Mouse (Mus musculus) intestine, embryonic 15.5 days (tissue): ENCODE data around the gene Mup17. TPM values are rescaled to one million over a fixed set of nuclear protein-coding genes. Genes with fewer than 3 reads are reported as not detected.
"Not testable (repeated sequence)": the region's sequence is repeated elsewhere in the genome, so short reads cannot be mapped to it uniquely, and the experiment has no call there.

Experiments used
- ATAC-seq: fragments of 200-750 bp; cut with Nextera tagmentation; 2 replicates; pipeline ENCODE4 v1.8.0; 2017; ENCODE audit warnings: moderate TSS enrichment, moderate library complexity
- H3K27ac ChIP-seq: fragments of 300-500 bp; sonication (generic); 2 replicates; pipeline ENCODE4 v1.5.1; 2015; ENCODE audit warnings: mild to moderate bottlenecking, inconsistent platforms
- H3K27me3 ChIP-seq: fragments of 300-500 bp; sonication (generic); replicated peaks from 2 replicates; pipeline ENCODE4 v1.6.1; 2015; ENCODE audit warnings: inconsistent platforms
- H3K36me3 ChIP-seq: fragments of 300-500 bp; sonication (generic); 2 replicates; pipeline ENCODE4 v1.6.1; 2015; ENCODE audit warnings: inconsistent platforms
- H3K4me1 ChIP-seq: fragments of 300-500 bp; sonication (generic); replicated peaks from 2 replicates; pipeline ENCODE4 v1.6.1; 2015; ENCODE audit warnings: inconsistent platforms
- H3K4me2 ChIP-seq: fragments of 300-500 bp; sonication (generic); replicated peaks from 2 replicates; pipeline ENCODE4 v1.6.1; 2015; ENCODE audit warnings: mild to moderate bottlenecking, inconsistent platforms
- H3K4me3 ChIP-seq: fragments of 300-500 bp; sonication (generic); replicated peaks from 2 replicates; pipeline ENCODE4 v1.5.1; 2015; ENCODE audit warnings: inconsistent platforms
- H3K9ac ChIP-seq: fragments of 300-500 bp; sonication (generic); 2 replicates; pipeline ENCODE4 v1.6.1; 2015; ENCODE audit warnings: inconsistent platforms
- H3K9me3 ChIP-seq: fragments of 300-500 bp; sonication (generic); 2 replicates; pipeline ENCODE4 v1.6.1; 2016; ENCODE audit warnings: inconsistent platforms
- WGBS: fragments of 180-500 bp; shearing (Covaris S2); methylation state at CpG from one replicate; pipeline ENCODE4 v1.1.7; 2015; 5-methylcytosine and 5-hydroxymethylcytosine counted together
- polyA plus RNA-seq: library from polyadenylated mRNA; unstranded; fragments of >200 nt; fragmentation: Nextera tagmentation; extraction: Ambion mirVana; gene quantifications from 2 replicates; pipeline ENCODE4 v1.2.1, GENCODE M21; 2015

Mup17 gene
- polyA plus RNA-seq, result not detected in 2 replicates

- WGBS, result 87% methylated on average over 4 of the region's 4 CpGs
- H3K9me3 ChIP-seq, H3K4me2 ChIP-seq, H3K27me3 ChIP-seq, H3K9ac ChIP-seq, H3K4me1 ChIP-seq, H3K4me3 ChIP-seq, ATAC-seq, H3K27ac ChIP-seq, H3K36me3 ChIP-seq: not testable (repeated sequence)
Measured at GRCm38 (mm10) chr4:61595771-61596170, at the start of gene Mup17. TSS of gene Mup17 (minus strand) at chr4:61595871.

GRCm38 (mm10) chr4:61571561-61571960 is 24.1 kb downstream of the Mup17 start:
- WGBS, result 87% methylated on average over 19 of the region's 19 CpGs
- not testable (repeated sequence) for H3K27ac ChIP-seq, H3K36me3 ChIP-seq, ATAC-seq, H3K4me3 ChIP-seq, H3K9me3 ChIP-seq, H3K9ac ChIP-seq, H3K27me3 ChIP-seq, H3K4me2 ChIP-seq, H3K4me1 ChIP-seq

GRCm38 (mm10) chr4:61555887-61556286 is 39.8 kb downstream of the Mup17 start:
- not testable (repeated sequence) for H3K27ac ChIP-seq, H3K4me1 ChIP-seq, H3K36me3 ChIP-seq, H3K9ac ChIP-seq, H3K9me3 ChIP-seq, H3K4me2 ChIP-seq, ATAC-seq, H3K4me3 ChIP-seq, H3K27me3 ChIP-seq
- WGBS, result 36% methylated on average over 2 of the region's 2 CpGs

Other genes with a start within 250 kb of the Mup17 start
- not detected in 2 replicates for gene Mup15, start 156.1 kb downstream of the Mup17 start, polyA plus RNA-seq
- gene Mup16, start 76.3 kb downstream of the Mup17 start, polyA plus RNA-seq, result not detected in 2 replicates
- not detected in 2 replicates for gene Mup18, start 78.3 kb upstream of the Mup17 start, polyA plus RNA-seq
- gene Mup19, start 186.4 kb upstream of the Mup17 start, polyA plus RNA-seq, result not detected in 2 replicates
- not detected in 2 replicates for gene Mup5, start 239.4 kb upstream of the Mup17 start, polyA plus RNA-seq